Mouse (Mus musculus) small intestine, adult 2 months (tissue): ENCODE data around the gene Cryba1.

ENCODE experiments used
- CTCF ChIP-seq: fragments of 200-500 bp; IDR thresholded peaks from 2 replicates; pipeline ENCODE4 v1.5.1; 2012; ENCODE audit warnings: low read depth, mild to moderate bottlenecking, control low read depth, inconsistent platforms, low read length, moderate library complexity, mixed read lengths; ENCODE audit not compliant: insufficient replicate concordance, insufficient read length; ENCODE audit errors: extremely low read depth
- POLR2A ChIP-seq: fragments of 200-500 bp; IDR thresholded peaks from 2 replicates; pipeline ENCODE4 v1.6.1; 2012; ENCODE audit warnings: low read depth, mild to moderate bottlenecking, control low read depth, inconsistent platforms, low read length, moderate library complexity

GRCm38 (mm10) chr11:77746652-77747051 is 21.6 kb upstream of the Cryba1 start:
- no peak for TF ChIP-seq CTCF
- TF ChIP-seq POLR2A = no peak
